Comparison of ENCODE assay signal across 23 mouse cellular contexts in genomic region chr7:6638076-6638475, GRCm38 (mm10). TPM values are rescaled to one million over a fixed set of nuclear protein-coding genes. Genes with fewer than 3 reads are reported as not detected.
DNase-seq lines count a peak whose midpoint lies in the region; ATAC-seq and TF ChIP-seq lines count a peak whose summit lies in the region.
"Had no signal": no experiment of that assay in that cellular context is flagged by ENCODE, and none has a peak within 500 bp of the region (broad histone marks: within the 10 kb centered on the region; RNA-seq: fewer than 3 reads in every experiment).

No protein-coding gene starts in this region.

- no peaks in the 10 kb centered on the region for H3K36me3 ChIP-seq in forebrain, embryonic 11.5 days (ENCODE audit: control insufficient read depth, insufficient read depth, low read length)
- H3K36me3 ChIP-seq in forebrain, embryonic 16.5 days (ENCODE audit: control insufficient read depth, insufficient read depth): no peaks in the 10 kb centered on the region
- H3K36me3 ChIP-seq in heart, embryonic 10.5 days: no peaks in the 10 kb centered on the region
- no peaks in the 10 kb centered on the region for H3K36me3 ChIP-seq in heart, adult 2 months (ENCODE audit: control insufficient read depth, insufficient read depth, low read length)
- no peaks in the 10 kb centered on the region for H3K36me3 ChIP-seq in limb, embryonic 10.5 days
- H3K36me3 ChIP-seq: G1E had no signal

- H3K9ac ChIP-seq in forebrain, embryonic 11.5 days (ENCODE audit: low read length): no peak overlapping the region
- no peak overlapping the region for H3K9ac ChIP-seq in forebrain, embryonic 16.5 days (replicated peaks; ENCODE audit: low read depth, low read length)
- H3K9ac ChIP-seq in heart, adult 2 months (ENCODE audit: low read depth, low read length): no peak overlapping the region

- H3K4me2 ChIP-seq in forebrain, embryonic 11.5 days (ENCODE audit: low read depth, low read length, severe bottlenecking): no peak overlapping the region
- no peak overlapping the region for H3K4me2 ChIP-seq in forebrain, embryonic 16.5 days (ENCODE audit: low read length)

- DNase-seq in forebrain, embryonic 11.5 days (ENCODE audit: low spot score): peak; percentile 4
- peak; percentile 56 for DNase-seq in heart, adult 11 months
- no peak for DNase-seq in heart, postnatal 25 days (ENCODE audit: low spot score)
- DNase-seq in heart, embryonic 10.5 days (ENCODE audit: low spot score): peak; percentile 58
- no peak for DNase-seq in heart, adult 2 months
- DNase-seq in limb, embryonic 10.5 days (ENCODE audit: low spot score): peak; percentile 16
- no peak for DNase-seq in neural tube, embryonic 10.5 days (ENCODE audit: extremely low spot score, low spot score)
- DNase-seq: adrenal gland, adult 2 months; adrenal gland, adult 8-10 months; adrenal gland, postnatal 10 days; adrenal gland, postnatal 14 days; adrenal gland, postnatal 25 days; adrenal gland, postnatal 36 days; B cell, adult 2 months; cerebellum, adult 11 months; cerebellum, adult 11-12 months had no signal

- H3K4me3 ChIP-seq in forebrain, embryonic 11.5 days (ENCODE audit: low read depth, low read length): no peak overlapping the region
- H3K4me3 ChIP-seq in forebrain, embryonic 16.5 days (replicated peaks; ENCODE audit: low read length): no peak overlapping the region
- H3K4me3 ChIP-seq in heart, embryonic 10.5 days: no peak overlapping the region
- H3K4me3 ChIP-seq in heart, adult 2 months: no peak overlapping the region
- no peak overlapping the region for H3K4me3 ChIP-seq in limb, embryonic 10.5 days

- H3K4me1 ChIP-seq in forebrain, embryonic 11.5 days (replicated peaks; ENCODE audit: control insufficient read depth, insufficient read depth, low read length): no peaks in the 10 kb centered on the region
- no peaks in the 10 kb centered on the region for H3K4me1 ChIP-seq in forebrain, embryonic 16.5 days (replicated peaks; ENCODE audit: control insufficient read depth, insufficient read depth, low read length)
- H3K4me1 ChIP-seq in heart, embryonic 10.5 days: no peaks in the 10 kb centered on the region
- no peaks in the 10 kb centered on the region for H3K4me1 ChIP-seq in heart, adult 2 months (ENCODE audit: control insufficient read depth, insufficient read depth, low read length)
- no peaks in the 10 kb centered on the region for H3K4me1 ChIP-seq in limb, embryonic 10.5 days

- H3K27me3 ChIP-seq in forebrain, embryonic 11.5 days (ENCODE audit: control insufficient read depth, insufficient read depth, low read length): no peaks in the 10 kb centered on the region
- H3K27me3 ChIP-seq in forebrain, embryonic 16.5 days (replicated peaks; ENCODE audit: control insufficient read depth, insufficient read depth, low read length): no peaks in the 10 kb centered on the region
- no peaks in the 10 kb centered on the region for H3K27me3 ChIP-seq in heart, embryonic 10.5 days (ENCODE audit: insufficient read depth, poor library complexity, severe bottlenecking)
- no peaks in the 10 kb centered on the region for H3K27me3 ChIP-seq in heart, adult 2 months (ENCODE audit: control insufficient read depth, insufficient read depth, low read length)
- H3K27me3 ChIP-seq in limb, embryonic 10.5 days (ENCODE audit: low read depth, poor library complexity, severe bottlenecking): no peaks in the 10 kb centered on the region
- H3K27me3 ChIP-seq: CH12.LX had no signal

- 93% methylated on average over 4 of the region's 4 CpGs for WGBS in forebrain, embryonic 11.5 days
- 91% methylated on average over 4 of the region's 4 CpGs for WGBS in forebrain, embryonic 16.5 days
- 85% methylated on average over 4 of the region's 4 CpGs for WGBS in heart, embryonic 10.5 days
- 93% methylated on average over 4 of the region's 4 CpGs for WGBS in heart, adult 2 months
- WGBS in limb, embryonic 10.5 days: 94% methylated on average over 4 of the region's 4 CpGs

- no peak for TF ChIP-seq POLR2A in heart, adult 2 months (IDR thresholded peaks at IDR 0.05; ENCODE audit: insufficient read depth, low read depth, low read length)

- H3K9me3 ChIP-seq in forebrain, embryonic 11.5 days (ENCODE audit: control insufficient read depth, low read length): peaks cover 6% of the 10 kb centered on the region
- H3K9me3 ChIP-seq in forebrain, embryonic 16.5 days (ENCODE audit: control insufficient read depth, low read length): no peaks in the 10 kb centered on the region; the same call in 1 of the 2 replicates
- peaks cover 9% of the 10 kb centered on the region for H3K9me3 ChIP-seq in heart, embryonic 10.5 days
- 0 out of 2 replicates have a peak, but pooled peaks cover 3% of the 10 kb centered on the region for H3K9me3 ChIP-seq in limb, embryonic 10.5 days (replicated peaks)

- no peak for TF ChIP-seq EP300 in heart, adult 2 months (IDR thresholded peaks at IDR 0.05; ENCODE audit: insufficient read depth, low read depth, low read length)

- intact Hi-C loops in heart, postnatal 25 days (cut with DNase I): no loop called here
- intact Hi-C loops in heart, adult 2 months (cut with DNase I): no loop called here

- no peak for TF ChIP-seq CTCF in heart, adult 2 months (IDR thresholded peaks at IDR 0.05)

- no peaks in the 10 kb centered on the region for H3K79me2 ChIP-seq in heart, adult 2 months (replicated peaks; ENCODE audit: control insufficient read depth, insufficient read depth, low read length)

- ATAC-seq in forebrain, embryonic 11.5 days (replicated peaks; ENCODE audit: low FRiP score): no peak
- no peak for ATAC-seq in forebrain, embryonic 16.5 days
- ATAC-seq: activated CD4-positive, CD25-positive, alpha-beta regulatory T cell, adult 4 months; CD4-positive, CD25-positive, alpha-beta regulatory T cell, adult 4 months; Patski had no signal

- no peak overlapping the region for H3K27ac ChIP-seq in forebrain, embryonic 11.5 days (ENCODE audit: low read depth, low read length)
- H3K27ac ChIP-seq in forebrain, embryonic 16.5 days (ENCODE audit: low read length): no peak overlapping the region
- H3K27ac ChIP-seq in heart, embryonic 10.5 days: no peak overlapping the region
- no peak overlapping the region for H3K27ac ChIP-seq in heart, adult 2 months
- H3K27ac ChIP-seq in limb, embryonic 10.5 days: no peak overlapping the region

RNA-seq across cellular contexts. Expression of gene Zim1, which starts 58.2 kb away (rescaled TPM):
- 1.2 TPM in 2 replicates for polyA plus RNA-seq in forebrain, embryonic 11.5 days (2014; fragmentation: Nextera tagmentation; extraction: Ambion mirVana)
- 2.7 and 4.1 TPM in 2 replicates for polyA plus RNA-seq in forebrain, embryonic 16.5 days (2015; fragmentation: Nextera tagmentation; extraction: Ambion mirVana)
- 1 to 10 TPM; 5.6 to 6.0 TPM for total RNA-seq in heart, postnatal 25 days (2021)
- 9.4 and 17.2 TPM in 2 replicates for polyA plus RNA-seq in heart, embryonic 10.5 days (2016; fragmentation: Nextera tagmentation; extraction: Ambion mirVana)
- total RNA-seq in heart, adult 2 months (2021): 1 to 10 TPM; 3.8 to 4.2 TPM
- polyA plus RNA-seq in heart, adult 2 months (2012; rRNA removed): 0.57 and 3.1 TPM in 2 replicates
- polyA plus RNA-seq in limb, embryonic 10.5 days (2016; fragmentation: Nextera tagmentation; extraction: Ambion mirVana): 2.7 and 3.8 TPM in 2 replicates
- total RNA-seq: CH12.LX, MEL had no signal
- polyA plus RNA-seq: activated CD4-positive, CD25-positive, alpha-beta regulatory T cell, adult 4 months; CD4-positive, CD25-positive, alpha-beta regulatory T cell, adult 4 months; G1E had no signal

Comparison
In these comparisons a context has a peak if more than half of its experiments do, and no peak if none do; other contexts are left out.
1. DNase-seq: peak in forebrain, embryonic 11.5 days (single experiment), heart, adult 11 months (single experiment), heart, embryonic 10.5 days (single experiment) and limb, embryonic 10.5 days (single experiment); none in heart, postnatal 25 days (single experiment), heart, adult 2 months (0 of 2) and neural tube, embryonic 10.5 days (single experiment).